In the genomic region with DNA sequence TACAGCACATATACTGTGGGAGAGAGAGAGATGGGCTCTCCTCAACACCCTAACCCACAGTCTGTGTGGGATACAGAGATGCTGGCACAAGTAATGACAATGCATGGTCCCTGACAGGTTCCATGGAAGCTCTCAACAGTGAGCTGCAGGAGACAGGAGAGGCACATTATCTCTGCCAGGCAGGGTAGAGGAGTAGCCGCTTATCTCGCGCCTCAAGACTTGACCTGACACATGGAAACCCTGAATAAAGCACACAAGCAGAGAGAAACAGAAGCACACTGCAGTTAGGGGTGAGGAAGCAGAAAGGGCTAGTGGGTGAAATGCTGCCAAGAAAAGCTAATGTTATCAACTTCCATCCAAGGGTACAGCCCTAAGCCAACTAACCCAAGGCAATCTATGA, we compare ENCODE assay signal across 12 mouse cellular contexts. TPM values are rescaled to one million over a fixed set of nuclear protein-coding genes. Genes with fewer than 3 reads are reported as not detected.
DNase-seq lines count a peak whose midpoint lies in the region; ATAC-seq and TF ChIP-seq lines count a peak whose summit lies in the region.
"Had no signal": no experiment of that assay in that cellular context is flagged by ENCODE, and none has a peak within 500 bp of the region (broad histone marks: within the 10 kb centered on the region; RNA-seq: fewer than 3 reads in every experiment).

No protein-coding gene starts in this region.

- no peaks in the 10 kb centered on the region for H3K36me3 ChIP-seq in intestine, embryonic 15.5 days
- no peaks in the 10 kb centered on the region for H3K36me3 ChIP-seq in intestine, postnatal 0 days (ENCODE audit: control insufficient read depth, insufficient read depth)
- no peaks in the 10 kb centered on the region for H3K36me3 ChIP-seq in liver, embryonic 12.5 days
- H3K36me3 ChIP-seq: embryonic facial prominence, embryonic 13.5 days; neural tube, embryonic 12.5 days had no signal

- no peaks in the 10 kb centered on the region for H3K9me3 ChIP-seq in intestine, embryonic 15.5 days
- H3K9me3 ChIP-seq in intestine, postnatal 0 days (ENCODE audit: control insufficient read depth): no peaks in the 10 kb centered on the region
- no peaks in the 10 kb centered on the region for H3K9me3 ChIP-seq in liver, embryonic 12.5 days (replicated peaks)
- H3K9me3 ChIP-seq: embryonic facial prominence, embryonic 13.5 days; neural tube, embryonic 12.5 days had no signal

- no peak overlapping the region for H3K9ac ChIP-seq in intestine, embryonic 15.5 days
- no peak overlapping the region for H3K9ac ChIP-seq in intestine, postnatal 0 days (ENCODE audit: low read depth, low read length)
- H3K9ac ChIP-seq in liver, embryonic 12.5 days: peak overlapping the region; percentile 32; the same call in 1 of the 2 replicates
- H3K9ac ChIP-seq: embryonic facial prominence, embryonic 13.5 days; neural tube, embryonic 12.5 days had no signal

- H3K4me3 ChIP-seq in intestine, embryonic 15.5 days (replicated peaks): no peak overlapping the region
- H3K4me3 ChIP-seq in intestine, postnatal 0 days (ENCODE audit: low read depth, low read length): no peak overlapping the region
- H3K4me3 ChIP-seq in liver, embryonic 12.5 days: no peak overlapping the region
- H3K4me3 ChIP-seq: embryonic facial prominence, embryonic 13.5 days; neural tube, embryonic 12.5 days had no signal

- no peak overlapping the region for H3K27ac ChIP-seq in intestine, embryonic 15.5 days
- no peak overlapping the region for H3K27ac ChIP-seq in intestine, postnatal 0 days (ENCODE audit: low read depth, low read length)
- H3K27ac ChIP-seq in liver, embryonic 12.5 days: peak overlapping the region; percentile 99
- H3K27ac ChIP-seq: embryonic facial prominence, embryonic 13.5 days; neural tube, embryonic 12.5 days had no signal

- ATAC-seq in intestine, embryonic 15.5 days: peak; percentile 83; the same call in 1 of the 2 replicates
- ATAC-seq in intestine, postnatal 0 days: no peak
- peak; percentile 94 for ATAC-seq in erythroblast, adult 5-6 weeks (replicated peaks; ENCODE audit: low FRiP score, poor library complexity, severe bottlenecking)
- peak; percentile 99 for ATAC-seq in liver, embryonic 12.5 days

- no peaks in the 10 kb centered on the region for H3K27me3 ChIP-seq in intestine, embryonic 15.5 days (replicated peaks)
- H3K27me3 ChIP-seq in intestine, postnatal 0 days (replicated peaks; ENCODE audit: control insufficient read depth, insufficient read depth, low read length): no peaks in the 10 kb centered on the region
- H3K27me3 ChIP-seq in liver, embryonic 12.5 days (replicated peaks): no peaks in the 10 kb centered on the region
- H3K27me3 ChIP-seq: embryonic facial prominence, embryonic 13.5 days; neural tube, embryonic 12.5 days had no signal

- peak; percentile 67 to 70 for DNase-seq in spleen, postnatal 4 days (ENCODE audit: low spot score in 2 of 2)
- no peak for DNase-seq in thymus, postnatal 36 days
- no peak for DNase-seq in right cerebral cortex, postnatal 4 days
- DNase-seq: cerebellum, adult 8-10 months; kidney, adult 18-20 months; midbrain, embryonic 14.5 days had no signal

- H3K4me2 ChIP-seq in intestine, embryonic 15.5 days (replicated peaks): no peak overlapping the region
- no peak overlapping the region for H3K4me2 ChIP-seq in intestine, postnatal 0 days (replicated peaks; ENCODE audit: low read depth)
- H3K4me2 ChIP-seq in liver, embryonic 12.5 days: peak overlapping the region; percentile 52
- H3K4me2 ChIP-seq: embryonic facial prominence, embryonic 13.5 days; neural tube, embryonic 12.5 days had no signal

- H3K4me1 ChIP-seq in intestine, embryonic 15.5 days (replicated peaks): no peaks in the 10 kb centered on the region
- H3K4me1 ChIP-seq in intestine, postnatal 0 days (replicated peaks; ENCODE audit: control insufficient read depth, insufficient read depth, low read length): no peaks in the 10 kb centered on the region
- H3K4me1 ChIP-seq in liver, embryonic 12.5 days: peaks cover 35% of the 10 kb centered on the region
- H3K4me1 ChIP-seq: embryonic facial prominence, embryonic 13.5 days; neural tube, embryonic 12.5 days had no signal

- 85% methylated on average over 3 of the region's 3 CpGs for WGBS in intestine, embryonic 15.5 days
- WGBS in intestine, postnatal 0 days: 74% methylated on average over 3 of the region's 3 CpGs
- 26% methylated on average over 3 of the region's 3 CpGs for WGBS in liver, embryonic 12.5 days (ENCODE audit: insufficient replicate concordance)

- no peak for TF ChIP-seq CTCF in intestine, postnatal 0 days (IDR thresholded peaks at IDR 0.05; ENCODE audit: low read depth)

RNA-seq across cellular contexts. Expression of gene 4931440F15Rik, which starts 10.2 kb away (rescaled TPM):
- 0.06 and 0.10 TPM in 2 replicates for polyA plus RNA-seq in intestine, embryonic 15.5 days (2015; fragmentation: Nextera tagmentation; extraction: Ambion mirVana)
- polyA plus RNA-seq in intestine, postnatal 0 days (2015; fragmentation: Nextera tagmentation; extraction: Ambion mirVana): 0.09 and 0.12 TPM in 2 replicates
- not detected in 2 replicates for total RNA-seq in erythroblast, adult 5-6 weeks (2015; ENCODE audit: low replicate concordance)
- not detected in 2 replicates for total RNA-seq in erythroblast, adult 5-6 weeks (2017; ENCODE audit: low replicate concordance)
- 0.41 and 0.54 TPM in 2 replicates for polyA plus RNA-seq in liver, embryonic 12.5 days (2016; fragmentation: Nextera tagmentation; extraction: Ambion mirVana)

Comparison
In these comparisons a context has a peak if more than half of its experiments do, and no peak if none do; other contexts are left out.
1. DNase-seq: peak in spleen, postnatal 4 days (2 of 2); none in thymus, postnatal 36 days (0 of 2) and right cerebral cortex, postnatal 4 days (single experiment).